Mouse (Mus musculus): ENCODE results near the gene Srgap2.

DNA sequence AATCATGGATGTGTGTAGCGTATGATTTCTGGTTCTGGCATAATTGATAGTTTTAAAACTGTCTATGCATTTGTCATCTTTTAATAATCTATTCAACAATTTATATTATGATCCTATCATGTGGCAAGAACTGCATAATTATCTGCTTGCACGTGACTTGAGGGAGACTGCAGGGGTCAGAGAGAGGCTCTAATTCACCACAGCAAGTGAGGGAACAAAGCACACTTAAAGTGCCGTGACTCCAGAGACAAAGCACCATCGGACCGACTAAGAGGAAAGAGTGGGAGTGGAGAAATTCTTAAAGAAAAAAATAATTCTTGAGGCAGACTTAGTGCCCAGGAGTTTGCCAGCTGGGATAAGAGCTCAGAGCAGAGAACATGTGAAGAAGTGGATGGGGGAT, 13.6 kb upstream of the Srgap2 start:
- TF ChIP-seq TAL1 (IDR thresholded peaks at IDR 0.05; ENCODE audit: low read length), result no peak
- TF ChIP-seq GATA1 (IDR thresholded peaks at IDR 0.05; ENCODE audit: low read length), result no peak

Data from erythroblast, embryonic 14.5 days (primary cell).